Mouse (Mus musculus): ENCODE results near the gene Tmem117.

GRCm38 (mm10) chr15:94798236-94798635 is 169.2 kb downstream of the Tmem117 start:
- TF ChIP-seq POLR2A (IDR thresholded peaks at IDR 0.05; ENCODE audit: low read depth, low read length) (no peak), CTCF (IDR thresholded peaks at IDR 0.05; ENCODE audit: extremely low read depth, insufficient read length, insufficient replicate concordance, low read depth, low read length) (no peak)

Data from small intestine, adult 2 months (tissue).